Mouse (Mus musculus): ENCODE measurements around the gene Wnt7a. TPM values are rescaled to one million over a fixed set of nuclear protein-coding genes. Genes with fewer than 3 reads are reported as not detected.

Gene Wnt7a
- polyA plus RNA-seq (2017; shearing (Covaris generic)) = not detected

- ATAC-seq = no peak
Measured at GRCm38 (mm10) chr6:91410961-91411368, at the start of gene Wnt7a. Wnt7a (minus strand) TSS chr6:91411363.

GRCm38 (mm10) chr6:91459471-91459870, 48.3 kb upstream of the Wnt7a start:
- ATAC-seq = no peak

DNA sequence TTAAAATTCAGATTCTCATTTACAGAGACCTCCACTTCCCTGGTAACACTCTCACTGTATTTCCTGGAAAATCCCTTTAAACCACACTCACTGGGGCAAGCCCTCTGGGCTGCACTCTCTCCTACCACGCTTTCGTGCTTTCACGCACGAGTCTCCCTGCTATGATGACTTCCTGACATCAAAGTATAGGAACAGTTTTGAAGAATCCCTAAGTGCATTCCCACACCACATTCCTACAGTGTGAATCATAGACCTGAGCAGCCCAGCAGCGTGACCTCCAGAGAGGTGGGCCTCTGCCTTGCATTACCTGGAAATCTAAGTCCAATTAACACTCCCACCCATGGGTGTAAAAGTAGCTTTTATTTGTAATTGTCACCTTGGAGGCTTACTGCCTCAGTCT, 43.4 kb upstream of the Wnt7a start:
- ATAC-seq = no peak

DNA sequence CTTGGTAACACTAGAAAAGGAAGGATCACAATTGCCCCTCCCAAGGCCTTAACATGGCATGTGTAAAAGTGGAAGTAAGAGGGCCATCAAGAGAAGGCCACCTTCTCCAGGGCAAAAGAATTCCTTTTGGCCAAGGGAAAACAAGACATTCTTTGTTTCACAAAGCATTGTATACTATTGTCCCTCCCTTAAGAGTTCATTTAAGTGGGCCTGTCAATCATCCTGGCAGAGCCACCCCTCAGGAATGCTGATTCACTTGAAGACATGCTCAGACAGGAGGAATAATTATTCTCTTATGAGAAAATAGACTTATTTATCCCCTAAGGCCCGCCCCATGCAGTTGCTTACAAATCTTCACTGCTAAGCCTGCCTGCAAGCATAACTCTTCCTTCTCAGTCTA, 40.9 kb upstream of the Wnt7a start:
- ATAC-seq = no peak

DNA sequence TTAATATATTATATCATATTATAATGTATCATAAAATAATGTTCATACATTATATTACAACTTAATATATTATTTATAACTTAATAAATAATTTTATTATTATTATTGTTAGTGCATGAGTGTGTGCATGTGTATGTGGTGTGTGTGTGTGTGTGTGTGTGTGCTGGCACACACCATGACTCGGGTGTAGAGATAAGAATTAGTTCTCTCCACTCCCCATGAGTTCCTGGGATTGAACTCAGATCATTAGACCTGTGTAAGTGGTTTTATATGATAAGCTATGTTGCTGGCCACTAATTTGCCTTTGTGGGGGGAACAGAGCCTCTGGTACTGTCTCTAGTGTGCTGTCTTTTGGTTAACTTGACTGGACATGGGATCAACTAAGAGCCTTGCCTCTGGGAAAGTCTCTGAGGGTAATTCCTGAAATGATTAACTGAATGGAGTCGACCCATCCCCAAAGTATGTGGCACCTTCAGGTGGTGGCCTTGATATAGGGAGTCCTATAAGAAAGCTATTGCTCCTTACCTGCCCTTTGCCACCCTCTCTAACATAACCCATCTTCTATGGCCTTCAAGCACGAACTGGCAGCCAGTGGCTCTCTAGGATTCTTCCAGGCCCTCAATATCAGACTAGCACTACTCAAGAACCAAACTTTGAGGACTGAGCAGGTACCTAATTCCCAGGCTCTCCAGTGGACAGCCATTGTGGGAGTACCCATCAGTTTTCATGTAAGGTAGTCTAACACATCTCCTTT, 38.5 kb upstream of the Wnt7a start:
- ATAC-seq = no peak

GRCm38 (mm10) chr6:91445316-91445715, 34.2 kb upstream of the Wnt7a start:
- ATAC-seq = no peak

GRCm38 (mm10) chr6:91441145-91441662, 30.0 kb upstream of the Wnt7a start:
- peak; percentile 54 for ATAC-seq

- peak; percentile 96 for ATAC-seq
Measured at GRCm38 (mm10) chr6:91440474-91441144, 29.4 kb upstream of the Wnt7a start.

GRCm38 (mm10) chr6:91424151-91424550, 13.0 kb upstream of the Wnt7a start:
- ATAC-seq = no peak

GRCm38 (mm10) chr6:91421629-91422028, 10.5 kb upstream of the Wnt7a start:
- ATAC-seq = no peak

DNA sequence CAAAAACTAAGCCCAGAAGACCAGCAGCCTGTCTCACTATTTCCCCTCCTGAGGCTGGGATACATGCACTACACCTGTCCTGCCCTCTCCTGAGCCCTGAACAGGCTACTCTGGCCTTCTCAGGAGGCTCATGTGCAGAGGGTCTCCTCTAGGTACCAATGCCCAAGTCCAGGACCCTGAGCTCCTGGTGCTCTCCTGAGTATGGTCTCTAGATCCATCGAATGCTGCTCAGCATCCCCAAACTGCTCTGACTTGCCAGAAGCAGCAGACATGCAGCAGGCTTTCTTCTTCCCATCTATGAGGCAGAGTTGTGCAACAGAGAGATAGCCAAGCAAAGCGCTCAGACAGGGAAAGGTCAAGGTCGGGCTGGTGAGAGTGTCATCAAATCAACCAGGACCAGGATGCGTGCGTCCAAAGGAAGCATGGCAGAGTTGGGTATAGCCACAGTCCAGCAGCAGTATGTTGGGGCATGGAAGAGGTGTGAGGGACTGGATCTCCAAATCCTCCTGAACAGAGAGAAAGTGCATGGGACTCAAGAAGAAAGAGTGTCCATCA, 6.2 kb upstream of the Wnt7a start:
- no peak for ATAC-seq

DNA sequence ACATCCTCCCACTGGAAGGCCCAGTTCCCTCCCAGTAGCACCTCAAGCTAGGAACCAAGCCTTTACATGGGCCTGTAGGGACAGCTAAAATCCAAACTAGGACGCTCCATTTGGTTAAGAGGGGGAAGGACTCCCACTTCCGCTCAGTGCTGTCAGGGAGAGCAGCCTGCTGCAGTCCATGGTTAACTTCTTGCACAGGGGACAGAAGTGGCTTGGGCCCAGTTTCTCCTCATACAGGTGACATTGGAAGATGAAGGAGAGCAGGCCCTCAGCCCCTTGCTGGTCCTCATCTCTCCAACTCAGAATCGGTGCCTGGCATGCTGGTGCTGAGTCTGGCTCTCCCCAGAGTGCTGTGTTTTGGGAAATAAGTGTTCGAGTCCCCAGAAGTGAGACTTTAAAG, 5.0 kb upstream of the Wnt7a start:
- ATAC-seq = no peak

DNA sequence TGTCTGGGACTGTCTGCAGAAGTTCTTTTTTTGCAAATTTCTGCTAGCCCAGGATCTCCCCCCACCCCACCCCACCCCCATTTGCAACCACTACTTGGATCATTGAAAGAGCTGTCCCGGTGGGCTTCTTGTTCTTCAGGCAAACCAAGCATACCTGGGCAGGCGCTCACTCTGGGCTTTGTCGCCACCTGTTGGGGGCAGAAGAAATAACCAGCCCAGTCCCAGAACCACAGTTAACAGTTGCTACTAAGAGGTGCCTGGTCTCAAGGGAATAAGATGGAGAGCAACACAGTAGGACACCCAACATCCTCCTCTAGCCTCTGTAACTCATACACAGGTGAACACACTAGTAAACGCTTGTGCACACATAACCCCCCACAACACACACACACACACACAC, 3.7 kb upstream of the Wnt7a start:
- ATAC-seq = no peak

GRCm38 (mm10) chr6:91411369-91411981, 312 bp upstream of the Wnt7a start:
- ATAC-seq = no peak

DNA sequence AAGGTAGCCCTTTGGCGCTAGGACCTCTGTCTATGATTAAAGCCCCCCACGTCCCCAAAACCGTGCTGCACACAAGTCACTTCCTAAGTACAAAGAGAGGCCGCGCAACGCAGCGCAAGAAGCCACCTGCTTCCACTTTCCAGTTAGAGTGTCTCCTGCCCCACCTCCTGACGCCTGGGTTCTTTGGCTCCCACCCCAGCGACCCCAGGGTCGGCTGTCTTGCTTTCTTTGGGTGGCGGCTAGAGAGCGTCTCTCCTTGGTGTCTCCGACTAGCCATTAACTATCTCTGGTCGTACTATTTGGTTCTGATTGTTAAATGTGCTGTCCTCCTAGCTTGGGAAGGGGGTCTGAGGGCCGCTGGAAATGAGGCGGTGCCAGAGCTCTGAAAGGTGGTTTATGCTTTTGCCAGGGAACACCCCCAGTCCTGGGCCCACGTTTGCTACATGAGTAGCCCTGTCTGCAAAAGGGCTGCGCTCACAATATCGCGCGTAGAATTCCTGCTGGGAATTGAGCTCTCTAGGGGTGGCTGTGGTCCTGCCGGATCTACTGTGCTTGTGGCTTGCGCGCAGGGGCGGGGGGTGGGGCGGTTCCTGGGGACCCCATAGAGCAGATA, 889 bp downstream of the Wnt7a start:
- no peak for ATAC-seq

- ATAC-seq = no peak
Measured at GRCm38 (mm10) chr6:91409448-91410167, 1.6 kb downstream of the Wnt7a start.

DNA sequence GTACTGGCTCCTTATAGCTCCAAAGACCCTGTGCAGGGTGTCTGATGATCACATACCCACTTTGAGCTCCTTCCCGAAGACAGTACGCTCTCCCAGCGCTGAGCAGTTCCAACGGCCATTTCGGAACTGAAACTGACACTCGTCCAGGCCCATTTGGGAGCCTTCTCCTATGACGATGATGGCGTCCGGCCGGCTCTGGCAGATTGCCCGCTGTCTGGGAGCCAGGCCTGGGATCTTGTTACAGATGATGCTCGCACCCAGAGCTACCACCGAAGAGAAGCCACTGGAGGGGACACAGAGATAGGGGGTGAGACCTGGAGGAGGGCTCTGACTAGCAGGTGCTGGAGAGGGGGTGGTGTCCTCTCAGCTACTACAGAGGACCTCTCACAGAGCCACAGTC, 2.5 kb downstream of the Wnt7a start:
- ATAC-seq = no peak

DNA sequence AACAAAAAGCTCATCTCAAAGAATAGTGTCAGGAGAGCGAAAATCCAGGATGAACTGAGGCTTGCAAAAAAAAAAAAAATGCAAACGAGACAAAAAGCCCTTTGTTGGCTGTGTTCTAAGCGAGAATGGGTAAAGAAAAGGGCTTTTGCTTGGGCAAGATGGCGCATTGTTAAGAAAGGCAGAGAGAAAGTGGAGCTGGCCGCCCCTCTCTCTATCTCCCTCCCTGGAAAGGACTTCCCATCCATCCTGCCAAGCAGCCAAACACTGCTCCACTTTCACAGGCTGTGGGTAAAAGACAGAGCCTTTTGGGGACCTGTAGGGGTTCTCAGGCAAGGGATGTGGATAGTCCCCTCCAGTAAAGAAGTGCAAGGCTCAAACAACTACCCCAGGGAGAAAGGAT, 9.6 kb downstream of the Wnt7a start:
- no peak for ATAC-seq

GRCm38 (mm10) chr6:91400514-91400913, 10.6 kb downstream of the Wnt7a start:
- no peak for ATAC-seq

- ATAC-seq = no peak
Measured at GRCm38 (mm10) chr6:91392475-91393174, 18.5 kb downstream of the Wnt7a start.

- ATAC-seq = no peak
Measured at GRCm38 (mm10) chr6:91389141-91389540, 22.0 kb downstream of the Wnt7a start.

DNA sequence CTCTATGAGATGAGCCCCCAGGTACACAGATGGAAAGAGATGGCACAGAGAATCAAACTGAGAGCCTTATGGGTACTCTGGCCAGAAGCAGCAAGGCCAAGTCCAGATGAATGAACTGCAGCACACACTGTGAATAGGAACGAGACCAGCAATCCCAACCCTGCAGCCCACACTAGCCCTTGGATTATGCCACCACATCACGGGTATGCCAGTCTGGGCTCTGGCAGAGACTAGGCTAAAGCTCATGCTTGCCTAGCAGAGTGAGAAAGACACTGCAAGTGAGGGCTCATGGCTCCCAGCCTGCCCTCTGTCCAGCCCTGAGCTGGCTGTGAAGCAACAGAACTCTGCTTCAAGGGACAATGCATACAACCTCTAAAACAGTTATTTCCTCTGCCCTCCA, 26.7 kb downstream of the Wnt7a start:
- no peak for ATAC-seq
